Mouse (Mus musculus) cortical plate, adult 2 months (tissue): ENCODE results near the gene Defb48.

Experiments
- CTCF ChIP-seq: fragments of 200-500 bp; IDR thresholded peaks from 2 replicates; pipeline ENCODE4 v1.5.1; 2011; ENCODE audit warnings: mild to moderate bottlenecking, control low read depth, low read length; ENCODE audit not compliant: insufficient read depth; ENCODE audit errors: extremely low read depth
- POLR2A ChIP-seq: fragments of 200-500 bp; IDR thresholded peaks from 2 replicates; pipeline ENCODE4 v1.6.1; 2011; ENCODE audit warnings: mild to moderate bottlenecking, low read length, control low read depth; ENCODE audit not compliant: insufficient read depth; ENCODE audit errors: extremely low read depth

GRCm38 (mm10) chr14:62984410-62984809, at the start of gene Defb48:
- TF ChIP-seq POLR2A (no peak), CTCF (no peak)
